Mouse (Mus musculus) monocyte, adult 2 months (primary cell): ENCODE results near the gene Mkrn2.
A peak's percentile ranks its signal among the peaks of the same experiment; 100 is the strongest.
"Not testable (repeated sequence)": the region's sequence is repeated elsewhere in the genome, so short reads cannot be mapped to it uniquely, and the experiment has no call there.

ENCODE experiments used
- DNase-seq, 2 experiments: peaks; one replicate each; pipeline ENCODE4 v3.0.0; 2022; ENCODE audit warnings: low spot score in 2 of 2, low read depth in 1 of 2

The Mkrn2 gene

GRCm38 (mm10) chr6:115607429-115607828, 5.7 kb downstream of the Mkrn2 start:
- no peak for DNase-seq

DNA sequence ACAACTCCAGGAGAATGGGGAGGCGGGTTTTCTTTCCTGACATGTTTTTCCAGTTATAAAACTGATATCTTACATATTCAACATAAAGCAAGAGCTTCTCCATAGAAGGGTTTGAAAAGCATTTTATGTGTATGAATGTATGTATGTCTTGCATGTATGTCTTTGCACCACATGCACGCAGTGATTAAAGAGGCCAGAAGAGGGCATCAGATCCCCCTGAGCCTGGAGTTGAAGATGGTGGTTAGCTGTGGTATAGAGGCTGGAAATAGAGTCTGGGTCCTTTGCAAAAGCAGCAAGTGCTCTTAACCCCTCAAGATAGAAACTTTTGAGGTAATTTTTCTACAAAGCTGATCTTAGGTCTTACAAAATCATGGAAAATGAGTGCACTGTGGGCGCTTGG, 7.4 kb downstream of the Mkrn2 start:
- no peak for DNase-seq

DNA sequence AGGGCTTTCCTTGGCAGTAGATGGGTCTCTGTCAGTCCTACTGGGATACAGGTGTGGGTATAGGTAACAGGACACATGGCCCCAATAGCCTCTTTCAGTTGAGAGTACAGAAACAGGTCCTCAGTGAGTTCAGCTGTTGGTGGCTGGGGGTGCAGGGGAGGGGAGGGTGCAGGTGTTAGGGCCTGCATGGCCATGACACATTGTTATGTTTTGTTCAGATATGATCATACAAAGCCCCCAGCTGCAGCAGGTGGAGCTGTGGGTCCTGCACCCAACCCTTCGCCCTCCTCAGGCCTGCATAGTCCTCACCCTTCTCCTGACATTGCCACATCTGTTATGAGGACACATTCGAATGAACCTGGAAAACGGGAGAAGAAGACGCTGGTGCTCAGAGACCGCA, 8.6 kb downstream of the Mkrn2 start:
- DNase-seq: no peak

GRCm38 (mm10) chr6:115613793-115614192, 12.1 kb downstream of the Mkrn2 start:
- no peak for DNase-seq

DNA sequence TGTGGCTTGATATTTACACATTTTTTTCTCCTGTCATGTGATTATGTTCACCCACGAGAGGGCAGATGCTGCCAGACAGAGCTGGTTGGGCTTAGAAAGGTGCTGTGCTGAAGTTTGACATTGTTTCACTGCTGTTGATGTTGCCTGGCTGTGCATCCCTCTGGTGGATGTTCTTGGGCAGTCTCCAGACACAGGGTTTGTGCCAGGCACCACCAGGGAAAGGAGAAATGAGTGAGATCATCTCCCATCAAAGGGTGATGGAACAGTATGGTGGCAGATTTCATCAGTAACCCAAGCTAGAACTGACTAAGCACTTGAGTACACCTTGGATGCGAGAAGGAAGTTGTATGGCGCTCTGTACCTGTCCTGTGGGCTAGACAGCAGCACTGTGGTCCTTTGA, 14.3 kb downstream of the Mkrn2 start:
- DNase-seq: no peak

DNA sequence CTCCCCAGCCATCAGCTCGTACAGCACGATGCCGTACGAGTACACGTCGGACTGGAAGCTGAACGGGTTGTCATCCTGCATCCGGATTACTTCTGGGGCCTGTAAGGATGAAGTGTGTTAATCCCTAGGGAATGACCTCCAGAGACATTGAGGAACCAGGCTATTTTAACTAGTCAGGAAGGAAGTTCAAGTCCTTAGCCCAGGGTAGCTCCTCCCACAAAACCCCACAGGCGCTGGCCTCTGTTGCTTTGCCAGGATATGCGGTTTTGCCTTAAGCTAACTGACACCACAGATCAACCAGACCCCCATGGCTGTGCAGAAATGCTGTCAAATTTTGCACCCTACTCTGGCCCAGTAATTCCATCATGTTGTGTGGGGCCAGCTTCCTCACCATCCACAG, 18.1 kb downstream of the Mkrn2 start:
- DNase-seq: no peak

GRCm38 (mm10) chr6:115620942-115621341, 19.2 kb downstream of the Mkrn2 start:
- DNase-seq: no peak

GRCm38 (mm10) chr6:115626121-115626520, 24.4 kb downstream of the Mkrn2 start:
- DNase-seq: no peak

DNA sequence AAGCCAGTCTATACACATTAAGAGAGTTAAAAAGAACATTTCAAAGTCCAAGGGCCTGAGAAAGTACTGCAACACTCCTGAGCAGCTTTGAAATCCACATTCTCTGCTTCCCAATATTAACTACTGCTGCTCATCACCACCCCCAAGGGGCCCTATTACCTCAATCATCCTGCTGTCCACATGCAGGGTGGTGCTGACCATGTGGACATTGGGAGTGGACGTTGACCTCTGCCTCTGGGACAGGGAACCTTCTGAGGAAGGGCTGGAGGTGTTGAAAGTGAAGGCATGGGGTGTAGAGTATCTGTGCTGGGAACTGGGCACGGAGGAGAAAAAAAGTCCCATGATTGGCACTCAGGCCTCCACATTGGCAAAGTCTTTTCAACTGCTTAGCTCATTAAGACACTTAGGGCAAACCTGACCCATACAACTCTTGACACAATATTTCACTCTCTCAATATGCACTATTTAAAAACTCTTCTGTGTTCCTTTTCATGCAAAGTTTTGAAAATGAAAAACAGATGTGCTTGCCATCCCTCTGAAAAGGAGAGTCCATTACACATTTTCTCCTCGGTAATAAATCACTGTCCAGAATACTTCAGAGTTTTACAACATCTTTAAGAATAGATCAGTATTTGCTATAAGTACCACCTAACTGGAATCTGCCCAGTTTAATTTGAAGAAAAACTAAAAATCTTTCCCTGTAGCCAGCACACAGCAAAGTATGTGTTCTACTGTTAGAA, 29.5 kb downstream of the Mkrn2 start:
- no peak for DNase-seq

- no peak for DNase-seq
Observed at GRCm38 (mm10) chr6:115634015-115634414, 32.3 kb downstream of the Mkrn2 start.

GRCm38 (mm10) chr6:115638188-115638587, 36.5 kb downstream of the Mkrn2 start:
- not testable (repeated sequence) for DNase-seq

DNA sequence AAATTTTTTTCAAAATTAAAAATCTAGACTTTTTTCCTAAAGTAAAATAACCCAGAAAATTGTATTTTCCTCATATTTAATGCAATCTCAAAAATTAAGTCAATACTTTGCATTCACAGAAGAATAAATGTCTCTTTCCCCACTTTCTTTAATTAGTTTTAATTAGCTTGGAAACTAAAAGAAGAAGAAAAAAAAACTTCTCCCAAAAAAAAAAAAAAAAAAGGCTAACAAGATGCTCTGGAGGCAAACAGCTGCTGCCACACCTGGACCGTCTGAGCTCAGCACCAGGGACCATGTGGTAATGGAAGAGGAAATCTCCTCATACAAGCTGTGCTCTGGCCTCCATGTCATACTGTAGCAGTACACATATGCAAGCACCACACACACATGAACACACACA, 41.6 kb downstream of the Mkrn2 start:
- DNase-seq: no peak

DNA sequence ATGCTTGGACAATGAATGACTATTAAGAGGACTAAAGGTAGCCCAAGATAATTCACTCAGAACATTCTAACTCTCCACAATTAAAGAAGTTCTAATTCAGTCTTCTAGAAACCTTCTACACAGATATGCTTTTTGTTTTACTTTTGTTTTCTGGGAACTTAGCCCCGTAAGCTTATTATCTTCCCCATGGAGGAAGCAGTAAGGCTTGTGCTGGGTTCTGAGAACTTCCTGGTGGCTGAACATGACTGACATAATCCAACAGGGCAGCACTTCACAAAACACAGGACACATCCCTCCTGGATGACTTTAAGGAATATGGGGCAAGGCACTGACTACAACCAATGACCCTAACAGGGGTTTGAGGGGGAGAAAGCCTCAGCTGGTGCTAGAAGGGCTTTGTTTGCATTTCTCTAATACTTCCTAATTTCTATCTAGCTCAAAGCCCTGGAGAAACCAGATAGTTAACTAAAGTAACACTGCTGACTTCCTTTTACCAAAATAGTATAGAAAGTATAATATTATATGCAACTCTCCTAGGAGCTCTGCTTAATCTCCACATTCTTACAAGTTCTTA, 48.2 kb downstream of the Mkrn2 start:
- no peak for DNase-seq

- DNase-seq: no peak
Observed at GRCm38 (mm10) chr6:115650476-115651427, 49.0 kb downstream of the Mkrn2 start.

DNA sequence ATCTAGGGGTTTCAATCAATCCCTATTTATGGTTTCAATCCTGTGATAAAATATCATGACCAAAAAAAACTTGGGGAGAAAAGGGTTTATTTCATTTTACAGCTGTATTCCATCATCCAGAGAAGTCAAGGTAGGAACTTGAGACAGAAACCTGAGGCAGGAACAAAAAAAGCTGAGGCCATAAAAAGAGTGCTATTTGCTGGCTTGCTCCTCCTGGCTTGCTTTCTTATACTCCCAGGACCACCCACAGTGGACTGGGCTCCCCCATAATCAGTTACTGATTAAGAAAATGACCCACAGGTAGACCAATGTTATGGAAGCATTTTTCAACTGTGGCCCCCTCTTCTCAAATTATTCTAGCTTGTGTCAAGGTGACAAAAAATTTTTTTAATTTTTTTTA, 50.0 kb downstream of the Mkrn2 start:
- DNase-seq: no peak

GRCm38 (mm10) chr6:115653939-115654338, 52.2 kb downstream of the Mkrn2 start:
- DNase-seq: no peak

DNA sequence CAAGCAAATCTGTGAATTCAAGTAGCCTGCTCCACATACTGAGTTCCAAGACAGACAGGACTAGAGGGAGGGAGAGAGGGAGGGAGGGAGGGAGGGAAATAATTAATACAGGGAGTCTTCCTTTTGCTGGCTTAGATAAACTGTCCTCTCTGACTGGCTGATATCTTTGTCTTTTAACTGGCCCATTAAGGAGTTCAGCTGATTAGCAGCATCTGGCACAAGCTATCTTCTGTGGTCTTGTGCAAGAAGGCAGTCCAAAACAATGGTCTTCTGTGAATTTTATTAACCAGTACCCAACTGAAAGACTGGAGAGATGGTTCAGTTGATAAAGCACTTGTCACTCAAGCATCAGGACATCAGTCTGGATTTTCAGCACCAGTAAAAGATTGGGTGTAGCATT, 57.1 kb downstream of the Mkrn2 start:
- DNase-seq: no peak

GRCm38 (mm10) chr6:115664268-115664667, 62.6 kb downstream of the Mkrn2 start:
- no peak for DNase-seq

GRCm38 (mm10) chr6:115666641-115667040, 64.9 kb downstream of the Mkrn2 start:
- peak; percentile 63 to 84 for DNase-seq
